Mouse (Mus musculus) B cell, adult 62 days (primary cell): ENCODE results near the gene Picalm. TPM values are rescaled to one million over a fixed set of nuclear protein-coding genes. Genes with fewer than 3 reads are reported as not detected.

ENCODE experiments used
- total RNA-seq: library from RNA; stranded (reverse); gene quantifications from 4 replicates; pipeline ENCODE4 v1.2.4, GENCODE M21; 2023

Gene Picalm
- 195 to 219 TPM (median 210 TPM) in 4 replicates for total RNA-seq

GRCm38 (mm10) chr7:90129732-90130392 lies at the start of gene Picalm:
Picalm (plus strand) TSS chr7:90130213.

Other genes with a start within 250 kb of the Picalm start
- gene Ccdc81, start 226.6 kb upstream of the Picalm start, total RNA-seq = not detected in 4 replicates
- gene Hikeshi, start 189.0 kb upstream of the Picalm start, total RNA-seq = 36.4 to 53.9 TPM (median 47.5 TPM) in 4 replicates
- gene Eed, start 149.2 kb upstream of the Picalm start, total RNA-seq = 120 to 147 TPM (median 122 TPM) in 4 replicates
- gene Ccdc83, start 135.6 kb downstream of the Picalm start, total RNA-seq = not detected in 4 replicates
- gene Sytl2, start 172.0 kb downstream of the Picalm start, total RNA-seq = 0.60 to 0.89 TPM (median 0.73 TPM) in 4 replicates